Mouse (Mus musculus): Measurements from ENCODE around the gene H60b.
"Not testable (repeated sequence)": the region's sequence is repeated elsewhere in the genome, so short reads cannot be mapped to it uniquely, and the experiment has no call there.

The H60b gene

DNA sequence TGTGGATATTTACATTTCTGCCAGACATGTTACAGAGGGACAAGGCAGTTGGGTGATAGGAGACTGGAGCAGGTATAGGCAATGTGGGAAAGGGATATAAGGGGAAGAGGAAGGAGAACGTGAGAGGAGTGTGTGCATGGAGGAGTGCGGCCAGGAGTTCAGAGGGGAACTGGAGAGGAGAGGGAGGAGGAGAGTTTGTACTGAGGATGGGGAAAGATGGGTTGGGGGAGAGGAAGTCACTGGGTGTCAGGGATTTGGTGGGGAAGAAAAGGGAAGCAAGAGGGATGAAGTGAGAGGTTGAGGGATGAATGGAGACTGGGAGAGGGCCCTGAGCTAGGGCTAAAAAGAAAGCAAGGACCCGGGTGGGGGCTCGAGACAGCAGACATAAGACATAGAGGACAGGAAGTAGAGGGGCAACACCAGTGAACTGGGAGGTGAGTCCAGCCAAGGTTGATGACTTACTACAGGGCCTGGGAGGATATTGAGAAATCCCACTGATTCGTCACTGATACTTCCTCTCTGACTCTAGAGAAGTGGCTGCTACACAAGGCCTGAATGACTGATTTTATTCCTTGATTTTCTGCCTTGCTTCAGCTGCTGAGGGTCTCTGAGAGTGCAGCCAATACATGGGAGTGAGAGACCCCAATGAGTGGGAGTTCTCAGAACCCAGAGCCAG lies 7.1 kb downstream of the H60b start:
- not testable (repeated sequence) for DNase-seq (ENCODE audit: low spot score in 2 of 2)

GRCm38 (mm10) chr10:22166025-22166424 lies 7.6 kb downstream of the H60b start:
- DNase-seq (ENCODE audit: low spot score in 2 of 2) = not testable (repeated sequence)

DNA sequence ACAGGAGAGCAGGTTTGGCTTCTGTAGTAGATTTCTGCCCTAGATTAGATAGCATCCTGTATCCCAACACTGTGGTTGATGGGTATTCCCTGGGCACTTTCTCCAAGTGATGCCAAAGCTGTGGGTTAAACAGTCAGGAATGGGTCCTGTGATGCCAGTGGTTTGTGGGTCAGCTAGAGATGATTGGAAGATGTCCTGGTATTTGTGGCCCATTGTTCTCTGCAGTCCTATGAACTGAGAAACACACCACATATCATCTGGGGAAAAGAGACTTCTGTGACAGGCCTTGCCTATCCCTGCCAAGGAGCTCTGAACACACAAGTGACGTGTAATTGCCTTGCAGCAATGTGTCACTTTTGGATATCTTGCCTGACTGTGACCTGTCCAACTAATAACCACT lies 8.7 kb downstream of the H60b start:
- DNase-seq (ENCODE audit: low spot score in 2 of 2) = not testable (repeated sequence)

DNA sequence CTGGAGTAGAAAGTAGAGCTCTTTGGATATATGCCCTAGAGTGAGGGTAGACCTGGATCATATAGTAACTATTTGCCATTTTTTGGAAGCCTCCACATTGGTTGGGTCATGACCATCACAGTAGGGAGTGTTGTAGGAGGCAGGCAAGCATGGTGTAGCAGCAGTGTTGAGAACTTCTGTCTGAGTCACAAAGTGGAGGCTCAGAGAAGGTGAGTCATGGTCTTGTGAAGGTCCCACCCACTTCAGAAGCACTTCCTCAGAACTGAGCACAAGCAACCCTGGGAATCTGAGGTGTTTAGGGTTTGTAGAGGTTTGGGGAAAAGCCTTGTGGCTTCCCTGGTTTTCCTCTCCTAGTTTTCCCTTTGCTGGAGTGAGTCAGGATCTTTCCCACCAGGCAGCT lies 10.7 kb downstream of the H60b start:
- DNase-seq (ENCODE audit: low spot score in 2 of 2) = not testable (repeated sequence)

DNA sequence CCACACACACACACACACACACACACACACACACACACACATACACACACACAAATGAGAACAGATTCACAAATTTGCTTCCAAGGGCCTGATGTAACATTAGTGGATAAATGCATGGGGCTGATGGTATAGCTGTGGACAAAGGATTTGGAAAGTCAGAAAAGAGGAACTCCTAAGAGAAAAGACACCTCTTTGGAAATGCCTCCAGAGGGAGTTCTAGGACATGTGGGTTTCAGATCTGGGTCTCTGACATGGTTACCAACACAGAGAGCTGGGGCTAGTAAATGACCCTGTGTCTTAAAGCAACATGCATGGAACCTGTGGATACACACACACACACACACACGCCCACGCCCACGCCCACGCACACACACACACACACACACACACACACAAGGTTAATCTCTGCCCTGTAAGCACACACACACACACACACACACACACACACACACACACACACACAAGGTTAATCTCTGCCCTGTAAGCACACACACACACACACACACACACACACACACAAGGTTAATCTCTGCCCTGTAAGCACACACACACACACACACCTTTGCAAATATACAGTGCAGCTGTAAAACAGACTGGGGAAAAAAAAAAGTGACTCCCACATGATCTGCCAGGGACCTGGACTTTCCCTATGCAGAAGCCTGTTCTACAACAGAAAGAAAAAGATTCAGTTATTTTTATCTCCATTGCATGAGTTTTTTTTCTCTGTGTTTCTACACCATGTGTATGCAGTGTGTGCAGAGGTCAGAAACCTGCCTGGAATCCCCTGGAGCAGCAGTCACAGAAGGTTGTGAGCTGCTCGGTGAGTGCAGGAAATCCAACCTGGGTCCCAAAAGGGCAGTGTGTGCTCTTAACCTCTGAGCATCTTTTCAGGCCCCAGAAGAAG lies 14.3 kb downstream of the H60b start:
- not testable (repeated sequence) for DNase-seq (ENCODE audit: low spot score in 2 of 2)

GRCm38 (mm10) chr10:22173335-22174189 lies 15.2 kb downstream of the H60b start:
- DNase-seq (ENCODE audit: low spot score in 2 of 2) = not testable (repeated sequence)

- DNase-seq (ENCODE audit: low spot score in 2 of 2) = not testable (repeated sequence)
These were observed 15.8 kb downstream of the H60b start for GRCm38 (mm10) chr10:22174190-22174487.

GRCm38 (mm10) chr10:22176515-22176914 lies 18.1 kb downstream of the H60b start:
- not testable (repeated sequence) for DNase-seq (ENCODE audit: low spot score in 2 of 2)

DNA sequence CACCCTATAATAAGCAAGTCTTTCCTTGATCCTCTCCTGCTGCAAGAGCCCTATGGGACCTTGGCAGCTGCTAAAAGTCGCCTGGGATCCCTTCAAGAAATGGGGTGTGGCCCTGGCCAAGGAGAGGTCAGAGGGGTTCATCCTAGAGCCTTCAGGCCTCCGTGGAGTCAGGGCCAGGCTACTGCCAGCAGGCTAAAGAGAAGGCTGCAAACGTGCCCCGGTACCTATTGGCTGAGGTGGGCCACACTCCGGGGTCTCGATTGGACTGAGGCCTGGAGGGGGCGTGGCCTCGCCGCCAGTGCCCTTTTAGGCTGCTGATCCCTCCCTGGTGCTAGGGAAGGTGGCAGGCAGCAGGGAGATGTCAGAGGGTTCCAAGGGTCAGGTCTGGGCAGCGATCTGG lies 32.6 kb downstream of the H60b start:
- DNase-seq (ENCODE audit: low spot score in 2 of 2) = not testable (repeated sequence)

DNA sequence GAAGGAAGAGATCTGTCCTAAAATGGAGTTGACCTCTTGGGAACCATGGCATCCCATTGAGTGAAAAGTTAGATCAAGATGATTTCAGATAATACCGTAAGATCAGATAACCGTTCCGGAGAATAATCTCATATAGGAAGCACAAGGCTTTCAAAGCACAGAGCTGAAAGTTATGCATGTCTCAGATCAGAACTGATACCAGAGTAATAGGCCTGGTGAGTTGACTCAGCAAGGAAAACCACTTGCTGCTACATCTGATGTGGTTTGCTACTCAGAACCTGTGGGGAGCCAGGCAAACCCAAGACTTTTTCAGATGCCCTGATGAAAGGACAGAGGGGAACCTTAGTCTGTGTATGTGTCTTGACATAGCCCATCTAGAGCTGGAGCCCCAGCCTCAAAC lies 43.0 kb downstream of the H60b start:
- DNase-seq (ENCODE audit: low spot score in 2 of 2) = not testable (repeated sequence)

GRCm38 (mm10) chr10:22202784-22203583 lies 44.6 kb downstream of the H60b start:
- DNase-seq (ENCODE audit: low spot score in 2 of 2) = not testable (repeated sequence)

DNA sequence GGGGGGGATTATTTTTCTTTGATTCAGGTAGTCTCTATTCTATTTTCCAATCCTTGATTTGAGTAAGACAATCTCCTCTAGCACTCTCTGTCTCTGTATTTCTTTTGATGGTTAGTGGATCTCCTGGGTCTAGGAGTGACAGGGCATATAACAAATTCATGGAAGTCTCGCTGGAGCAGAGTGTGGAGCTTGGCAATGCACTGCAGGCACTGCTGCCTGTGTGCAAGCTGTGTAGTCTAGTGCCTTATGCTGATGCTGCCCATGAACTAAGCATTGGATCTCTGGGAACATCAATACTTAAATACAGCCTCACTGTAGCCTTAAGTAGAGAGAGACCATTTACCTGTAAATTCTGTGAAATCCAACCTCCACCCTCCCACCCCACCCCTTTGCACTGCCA lies 48.1 kb downstream of the H60b start:
- not testable (repeated sequence) for DNase-seq (ENCODE audit: low spot score in 2 of 2)

GRCm38 (mm10) chr10:22212012-22212696 lies 53.8 kb downstream of the H60b start:
- peak in 1 of 2 experiments; percentile 29 for DNase-seq (ENCODE audit: low spot score in 2 of 2)

DNA sequence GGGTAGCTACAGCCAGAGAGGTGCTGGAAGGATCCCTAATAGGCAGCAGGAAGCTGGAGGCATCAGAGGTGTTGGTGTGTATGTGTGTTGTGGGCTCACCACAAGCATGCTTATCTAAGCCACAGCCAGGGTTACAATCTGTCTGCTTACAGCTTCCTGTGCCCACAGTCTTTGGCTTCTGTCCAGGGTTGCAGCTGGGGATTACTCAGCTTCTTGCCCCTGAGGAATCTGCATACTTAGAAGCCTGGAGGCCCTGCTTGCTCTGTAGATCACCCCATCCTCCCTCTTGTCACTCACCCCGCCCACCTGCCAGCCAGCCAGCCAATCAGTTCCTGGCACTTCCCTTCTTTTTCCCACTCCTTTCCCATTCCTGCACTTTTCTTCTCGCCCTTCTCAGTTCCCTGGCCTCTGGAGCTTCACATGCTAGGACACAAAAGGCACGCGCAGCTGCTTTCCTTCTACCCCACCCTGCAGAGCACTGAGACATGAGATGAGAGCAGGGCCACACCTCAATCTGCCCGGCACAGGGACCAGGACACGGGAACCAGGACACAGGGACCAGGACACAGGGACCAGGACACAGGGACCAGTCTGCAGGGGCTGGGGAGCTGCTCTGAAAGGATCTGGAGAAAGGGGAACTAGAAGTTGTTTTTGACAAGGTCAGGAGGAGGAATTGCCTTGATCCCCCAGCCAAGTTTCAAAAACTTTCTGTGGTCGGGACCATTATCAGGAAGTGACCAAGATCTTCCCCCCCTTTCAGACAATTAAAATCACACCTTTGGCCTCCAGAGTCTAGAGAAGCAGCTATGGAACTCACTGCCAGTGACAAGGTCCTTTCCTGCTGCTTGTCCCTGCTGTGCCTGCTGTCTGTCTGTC lies 65.3 kb downstream of the H60b start:
- peak; percentile 28 to 29 for DNase-seq (ENCODE audit: low spot score in 2 of 2)

GRCm38 (mm10) chr10:22265060-22265459 lies 106.7 kb downstream of the H60b start:
- DNase-seq (ENCODE audit: low spot score in 2 of 2) = no peak

- DNase-seq (ENCODE audit: low spot score in 2 of 2) = not testable (repeated sequence)
These were observed 112.7 kb downstream of the H60b start for GRCm38 (mm10) chr10:22270879-22271786.

GRCm38 (mm10) chr10:22272914-22273683 lies 114.7 kb downstream of the H60b start:
- DNase-seq (ENCODE audit: low spot score in 2 of 2) = not testable (repeated sequence)
